Mouse (Mus musculus) stomach, postnatal 0 days (tissue): ENCODE results near the gene Wiz.

Experiments
- CTCF ChIP-seq: IDR thresholded peaks from 2 replicates; pipeline ENCODE4 v1.5.1; 2016; ENCODE audit warnings: antibody characterized with exemption, low read depth, mild to moderate bottlenecking, moderate library complexity
- EP300 ChIP-seq: optimal IDR thresholded peaks from 2 replicates; pipeline ENCODE3; 2016; ENCODE audit warnings: antibody characterized with exemption

GRCm38 (mm10) chr17:32320597-32321389, 68.4 kb downstream of the Wiz start, which contains the start of gene Akap8:
- TF ChIP-seq CTCF (no peak), EP300 (no peak)
